Mouse (Mus musculus) small intestine, adult 2 months (tissue): Measurements from ENCODE around the gene Dtymk.

Experiments
- CTCF ChIP-seq: fragments of 200-500 bp; IDR thresholded peaks from 2 replicates; pipeline ENCODE4 v1.5.1; 2012; ENCODE audit warnings: low read depth, mild to moderate bottlenecking, control low read depth, inconsistent platforms, low read length, moderate library complexity, mixed read lengths; ENCODE audit not compliant: insufficient replicate concordance, insufficient read length; ENCODE audit errors: extremely low read depth
- POLR2A ChIP-seq: fragments of 200-500 bp; IDR thresholded peaks from 2 replicates; pipeline ENCODE4 v1.6.1; 2012; ENCODE audit warnings: low read depth, mild to moderate bottlenecking, control low read depth, inconsistent platforms, low read length, moderate library complexity

GRCm38 (mm10) chr1:93818722-93819121, 17.0 kb upstream of the Dtymk start:
- TF ChIP-seq CTCF, result no peak
- TF ChIP-seq POLR2A, result no peak
